Mouse (Mus musculus) lung, adult 2 months (tissue): ENCODE results near the gene Gabpa. TPM values are rescaled to one million over a fixed set of nuclear protein-coding genes. Genes with fewer than 3 reads are reported as not detected.
A peak's percentile ranks its signal among the peaks of the same experiment; 100 is the strongest.

ENCODE experiments used
- DNase-seq: peaks from one replicate; pipeline ENCODE4 v3.0.0; 2022
- H3K4me1 ChIP-seq: fragments of 200-500 bp; 2 replicates; pipeline ENCODE4 v1.6.1; 2011; ENCODE audit warnings: low read length; ENCODE audit not compliant: control insufficient read depth, insufficient read depth
- H3K4me3 ChIP-seq: fragments of 200-500 bp; replicated peaks from 2 replicates; pipeline ENCODE3; 2011; ENCODE audit warnings: low read depth, mild to moderate bottlenecking, control low read depth, low read length; ENCODE audit errors: extremely low read depth
- CTCF ChIP-seq: fragments of 200-500 bp; IDR thresholded peaks from 2 replicates; pipeline ENCODE4 v1.5.1; 2011; ENCODE audit warnings: mild to moderate bottlenecking, low read length, control low read depth; ENCODE audit not compliant: insufficient read depth
- POLR2A ChIP-seq: fragments of 200-500 bp; IDR thresholded peaks from 2 replicates; pipeline ENCODE4 v1.6.1; 2011; ENCODE audit warnings: low read depth, mild to moderate bottlenecking, control low read depth, low read length, borderline replicate concordance; ENCODE audit errors: extremely low read depth
- WGBS: fragments of 180-500 bp; shearing (Covaris S2); methylation state at CpG from one replicate; pipeline ENCODE4 v1.1.7; 2018; 5-methylcytosine and 5-hydroxymethylcytosine counted together
- polyA plus RNA-seq: library from polyadenylated mRNA; depleted of rRNA; stranded (reverse); fragments of >200 nt; gene quantifications from 2 replicates; pipeline ENCODE4 v1.2.3, GENCODE M21; 2012

Gabpa gene
- polyA plus RNA-seq, 1 experiment: 10.7 TPM

GRCm38 (mm10) chr16:84807874-84808273 is 26.9 kb upstream of the Gabpa start:
- no peak for DNase-seq
- Histone ChIP-seq H3K4me3 (no peak overlapping the region), H3K4me1 (peaks cover 3% of the 10 kb centered on the region; the same call in 1 of the 2 replicates)
- WGBS: 88% methylated on average over 7 of the region's 7 CpGs
- TF ChIP-seq POLR2A (no peak), CTCF (no peak)

GRCm38 (mm10) chr16:84810254-84810653 is 24.5 kb upstream of the Gabpa start:
- Histone ChIP-seq H3K4me1 (no peaks in the 10 kb centered on the region; the same call in 1 of the 2 replicates), H3K4me3 (no peak overlapping the region)
- DNase-seq: no peak
- 76% methylated on average over 1 of the region's 1 CpGs for whole genome bisulfite sequencing
- TF ChIP-seq CTCF (no peak), POLR2A (no peak)

GRCm38 (mm10) chr16:84813852-84814251 is 20.9 kb upstream of the Gabpa start:
- no peak for DNase-seq
- H3K4me3 ChIP-seq: no peak overlapping the region
- WGBS: 69% methylated on average over 8 of the region's 8 CpGs
- TF ChIP-seq CTCF: no peak
- TF ChIP-seq POLR2A: no peak
- H3K4me1 ChIP-seq: no peaks in the 10 kb centered on the region

GRCm38 (mm10) chr16:84814511-84814910 is 20.2 kb upstream of the Gabpa start:
- Histone ChIP-seq H3K4me1 (no peaks in the 10 kb centered on the region), H3K4me3 (no peak overlapping the region)
- no peak for DNase-seq
- 68% methylated on average over 8 of the region's 8 CpGs for WGBS
- no peak for TF ChIP-seq POLR2A
- TF ChIP-seq CTCF: no peak

- Histone ChIP-seq H3K4me1 (no peaks in the 10 kb centered on the region), H3K4me3 (no peak overlapping the region)
- no peak for TF ChIP-seq POLR2A
- no peak for DNase-seq
- WGBS: 34% methylated on average over 7 of the region's 7 CpGs
Observed at GRCm38 (mm10) chr16:84817423-84817822, 17.3 kb upstream of the Gabpa start.

GRCm38 (mm10) chr16:84825009-84825408 is 9.7 kb upstream of the Gabpa start:
- Histone ChIP-seq H3K4me3 (no peak overlapping the region), H3K4me1 (peaks cover 4% of the 10 kb centered on the region; the same call in 1 of the 2 replicates)
- TF ChIP-seq POLR2A (no peak), CTCF (no peak)
- WGBS: 26% methylated on average over 6 of the region's 6 CpGs
- DNase-seq: peak; percentile 25

- DNase-seq: no peak
- Histone ChIP-seq H3K4me1 (no peaks in the 10 kb centered on the region), H3K4me3 (no peak overlapping the region)
- TF ChIP-seq CTCF (no peak), POLR2A (no peak)
- 69% methylated on average over 5 of the region's 5 CpGs for WGBS
Observed at GRCm38 (mm10) chr16:84831696-84832095, 3.0 kb upstream of the Gabpa start.

GRCm38 (mm10) chr16:84832736-84833135 is 2.0 kb upstream of the Gabpa start:
- 82% methylated on average over 5 of the region's 5 CpGs for WGBS
- DNase-seq: no peak
- Histone ChIP-seq H3K4me1 (no peaks in the 10 kb centered on the region), H3K4me3 (no peak overlapping the region)
- no peak for TF ChIP-seq CTCF
- TF ChIP-seq POLR2A: no peak

- peak overlapping the region; percentile 89 for H3K4me3 ChIP-seq
- no peaks in the 10 kb centered on the region for H3K4me1 ChIP-seq
- WGBS: under 1% methylated on average over 22 of the region's 22 CpGs
- no peak for DNase-seq
- TF ChIP-seq CTCF (no peak), POLR2A (no peak)
Observed at GRCm38 (mm10) chr16:84834344-84834743, 381 bp upstream of the Gabpa start.

- WGBS: under 1% methylated on average over 57 of the region's 57 CpGs
- Histone ChIP-seq H3K4me1 (no peaks in the 10 kb centered on the region), H3K4me3 (peak within 1 kb of the TSS; percentile 89)
- peak; percentile 83 for DNase-seq
- TF ChIP-seq CTCF (no peak), POLR2A (no peak)
Observed at GRCm38 (mm10) chr16:84835441-84835822, 707 bp downstream of the Gabpa start, which contains the start of gene Atp5j. TSS of gene Atp5j (minus strand) at chr16:84835625.

- no peak for DNase-seq
- Histone ChIP-seq H3K4me1 (no peaks in the 10 kb centered on the region), H3K4me3 (peak overlapping the region; percentile 89)
- TF ChIP-seq CTCF: no peak
- TF ChIP-seq POLR2A: peak; percentile 40; the same call in 1 of the 2 replicates
- WGBS: 4% methylated on average over 29 of the region's 29 CpGs
Observed at GRCm38 (mm10) chr16:84835823-84836743, 1.4 kb downstream of the Gabpa start.
